ENCODE assay signal across 29 mouse cellular contexts in the genomic region with DNA sequence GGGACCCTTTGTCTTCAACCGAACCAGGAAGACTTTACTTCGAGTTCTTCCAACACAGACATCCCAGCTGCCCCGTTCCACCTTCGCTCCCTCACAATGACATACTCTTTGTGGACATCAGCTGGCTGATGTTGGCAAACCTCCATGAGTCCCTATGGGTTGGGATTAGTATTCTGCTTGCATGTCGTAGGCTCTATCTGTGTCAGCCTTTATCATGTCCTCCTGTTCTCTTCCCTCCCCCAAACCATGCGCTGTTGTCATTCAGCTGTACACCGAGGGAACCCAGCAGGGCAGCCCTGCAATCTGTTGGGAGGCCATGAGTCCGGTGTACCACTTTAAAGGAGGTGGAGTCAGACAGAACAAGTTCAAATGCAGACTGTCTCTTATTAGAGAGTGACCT.
A peak's percentile ranks its signal among the peaks of the same experiment; 100 is the strongest.
DNase-seq lines count a peak whose midpoint lies in the region; ATAC-seq lines count a peak whose summit lies in the region.
"Had no signal": no experiment of that assay in that cellular context is flagged by ENCODE, and none has a peak within 500 bp of the region (broad histone marks: within the 10 kb centered on the region; RNA-seq: fewer than 3 reads in every experiment).

No protein-coding gene starts in this region.

- H3K4me2 ChIP-seq in hindbrain, embryonic 13.5 days: no peak overlapping the region
- no peak overlapping the region for H3K4me2 ChIP-seq in neural tube, embryonic 13.5 days
- no peak overlapping the region for H3K4me2 ChIP-seq in neural tube, embryonic 15.5 days
- H3K4me2 ChIP-seq in neural tube, embryonic 14.5 days (ENCODE audit: low read depth, low read length): no peak overlapping the region
- H3K4me2 ChIP-seq: embryonic facial prominence, embryonic 13.5 days; forebrain, embryonic 13.5 days; heart, embryonic 15.5 days; intestine, embryonic 15.5 days; limb, embryonic 12.5 days; liver, embryonic 11.5 days; midbrain, embryonic 12.5 days had no signal

- no peak overlapping the region for H3K4me3 ChIP-seq in hindbrain, embryonic 13.5 days
- H3K4me3 ChIP-seq in hindbrain, embryonic 10.5 days: no peak overlapping the region
- no peak overlapping the region for H3K4me3 ChIP-seq in neural tube, embryonic 13.5 days
- no peak overlapping the region for H3K4me3 ChIP-seq in neural tube, embryonic 15.5 days (replicated peaks)
- no peak overlapping the region for H3K4me3 ChIP-seq in neural tube, embryonic 14.5 days (ENCODE audit: low read depth, low read length)
- H3K4me3 ChIP-seq: embryonic facial prominence, embryonic 13.5 days; erythroblast, embryonic 14.5 days; forebrain, embryonic 13.5 days; heart, adult 2 months; heart, embryonic 15.5 days; intestine, embryonic 15.5 days; limb, embryonic 12.5 days; midbrain, embryonic 12.5 days had no signal

- 37% methylated on average over 8 of the region's 8 CpGs for WGBS in hindbrain, embryonic 13.5 days
- WGBS in hindbrain, embryonic 10.5 days: 84% methylated on average over 8 of the region's 8 CpGs
- 46% methylated on average over 8 of the region's 8 CpGs for WGBS in neural tube, embryonic 13.5 days
- 34% methylated on average over 8 of the region's 8 CpGs for WGBS in neural tube, embryonic 15.5 days
- whole genome bisulfite sequencing in neural tube, embryonic 14.5 days: 37% methylated on average over 8 of the region's 8 CpGs

- peak overlapping the region; percentile 27; the same call in 1 of the 2 replicates for H3K27ac ChIP-seq in hindbrain, embryonic 13.5 days
- no peak overlapping the region for H3K27ac ChIP-seq in hindbrain, embryonic 10.5 days
- H3K27ac ChIP-seq in neural tube, embryonic 13.5 days (replicated peaks): 0 out of 2 replicates have a peak overlapping the region, but pooled peaks have one; percentile 33
- H3K27ac ChIP-seq in neural tube, embryonic 15.5 days (replicated peaks): no peak overlapping the region
- H3K27ac ChIP-seq in neural tube, embryonic 14.5 days (ENCODE audit: low read depth, low read length): no peak overlapping the region
- H3K27ac ChIP-seq: embryonic facial prominence, embryonic 13.5 days; forebrain, embryonic 13.5 days; heart, adult 2 months; heart, embryonic 15.5 days; intestine, embryonic 15.5 days; limb, embryonic 12.5 days; macrophage; midbrain, embryonic 12.5 days had no signal

- peaks cover 10% of the 10 kb centered on the region for H3K4me1 ChIP-seq in hindbrain, embryonic 13.5 days (replicated peaks)
- H3K4me1 ChIP-seq in hindbrain, embryonic 10.5 days (replicated peaks): no peaks in the 10 kb centered on the region
- H3K4me1 ChIP-seq in neural tube, embryonic 13.5 days (replicated peaks): peaks cover 11% of the 10 kb centered on the region
- H3K4me1 ChIP-seq in neural tube, embryonic 15.5 days: 0 out of 2 replicates have a peak, but pooled peaks cover 6% of the 10 kb centered on the region
- peaks cover 3% of the 10 kb centered on the region; the same call in 1 of the 2 replicates for H3K4me1 ChIP-seq in neural tube, embryonic 14.5 days (ENCODE audit: control insufficient read depth, insufficient read depth, low read length)
- H3K4me1 ChIP-seq: embryonic facial prominence, embryonic 13.5 days; heart, embryonic 15.5 days; intestine, embryonic 15.5 days; limb, embryonic 12.5 days had no signal

- no peaks in the 10 kb centered on the region for H3K36me3 ChIP-seq in hindbrain, embryonic 13.5 days
- no peaks in the 10 kb centered on the region for H3K36me3 ChIP-seq in hindbrain, embryonic 10.5 days
- no peaks in the 10 kb centered on the region for H3K36me3 ChIP-seq in neural tube, embryonic 13.5 days
- no peaks in the 10 kb centered on the region for H3K36me3 ChIP-seq in neural tube, embryonic 15.5 days
- H3K36me3 ChIP-seq in neural tube, embryonic 14.5 days (ENCODE audit: control insufficient read depth, insufficient read depth, low read length): no peaks in the 10 kb centered on the region
- H3K36me3 ChIP-seq: embryonic facial prominence, embryonic 13.5 days; heart, embryonic 15.5 days; intestine, embryonic 15.5 days; limb, embryonic 12.5 days; midbrain, embryonic 12.5 days had no signal

- no peak overlapping the region for H3K9ac ChIP-seq in hindbrain, embryonic 13.5 days
- H3K9ac ChIP-seq in neural tube, embryonic 13.5 days: no peak overlapping the region; the same call in 1 of the 2 replicates
- no peak overlapping the region for H3K9ac ChIP-seq in neural tube, embryonic 15.5 days (replicated peaks)
- H3K9ac ChIP-seq in neural tube, embryonic 14.5 days (replicated peaks; ENCODE audit: low read depth, low read length): no peak overlapping the region
- H3K9ac ChIP-seq: embryonic facial prominence, embryonic 13.5 days; forebrain, embryonic 13.5 days; heart, embryonic 15.5 days; intestine, embryonic 15.5 days; limb, embryonic 12.5 days; liver, postnatal 0 days; midbrain, embryonic 12.5 days had no signal

- H3K9me3 ChIP-seq in hindbrain, embryonic 13.5 days: no peaks in the 10 kb centered on the region
- H3K9me3 ChIP-seq in hindbrain, embryonic 10.5 days: no peaks in the 10 kb centered on the region
- no peaks in the 10 kb centered on the region for H3K9me3 ChIP-seq in neural tube, embryonic 13.5 days
- no peaks in the 10 kb centered on the region for H3K9me3 ChIP-seq in neural tube, embryonic 15.5 days (replicated peaks)
- H3K9me3 ChIP-seq in neural tube, embryonic 14.5 days (ENCODE audit: control insufficient read depth, low read length): no peaks in the 10 kb centered on the region
- H3K9me3 ChIP-seq: embryonic facial prominence, embryonic 13.5 days; forebrain, embryonic 13.5 days; heart, embryonic 15.5 days; intestine, embryonic 15.5 days; limb, embryonic 12.5 days; midbrain, embryonic 12.5 days had no signal

- peak; percentile 27 to 52 for DNase-seq in cerebellum, postnatal 14 days
- DNase-seq in cerebellum, adult 11 months: no peak
- no peak for DNase-seq in hindbrain, embryonic 10.5 days (ENCODE audit: low spot score)
- no peak for DNase-seq in c-Kit-positive CD71-positive TER-119-positive erythroid progenitor cells, embryonic 14.5 days (ENCODE audit: low spot score)
- DNase-seq: adrenal gland, postnatal 10 days; cerebellum, adult 9-11 months; embryo, embryonic 11 days; gastrocnemius, postnatal 25 days; heart, adult 2 months; heart, postnatal 4 days; kidney, adult 8-10 months; kidney, postnatal 10 days; liver, postnatal 0 days; thymus, adult 18-20 months; thymus, postnatal 4 days had no signal

- H3K27me3 ChIP-seq in hindbrain, embryonic 13.5 days: no peaks in the 10 kb centered on the region
- H3K27me3 ChIP-seq in hindbrain, embryonic 10.5 days (ENCODE audit: insufficient read depth, poor library complexity, severe bottlenecking): no peaks in the 10 kb centered on the region
- no peaks in the 10 kb centered on the region for H3K27me3 ChIP-seq in neural tube, embryonic 13.5 days
- H3K27me3 ChIP-seq in neural tube, embryonic 15.5 days (replicated peaks): no peaks in the 10 kb centered on the region
- no peaks in the 10 kb centered on the region for H3K27me3 ChIP-seq in neural tube, embryonic 14.5 days (ENCODE audit: control insufficient read depth, insufficient read depth, low read length)
- H3K27me3 ChIP-seq: embryonic facial prominence, embryonic 13.5 days; forebrain, embryonic 13.5 days; heart, embryonic 15.5 days; intestine, embryonic 15.5 days; limb, embryonic 12.5 days; midbrain, embryonic 12.5 days had no signal

- peak; percentile 79 for ATAC-seq in hindbrain, embryonic 13.5 days (ENCODE audit: low FRiP score)
- ATAC-seq in neural tube, embryonic 13.5 days (ENCODE audit: low read depth): peak; percentile 84
- ATAC-seq in neural tube, embryonic 15.5 days (ENCODE audit: low FRiP score): no peak
- peak; percentile 75; the same call in 1 of the 2 replicates for ATAC-seq in neural tube, embryonic 14.5 days (ENCODE audit: low read depth)
- ATAC-seq: forebrain, embryonic 13.5 days; intestine, embryonic 15.5 days; liver, postnatal 0 days; lung, postnatal 0 days had no signal

Comparison
In these comparisons a context has a peak if more than half of its experiments do, and no peak if none do; other contexts are left out.
1. DNase-seq: peak in cerebellum, postnatal 14 days (2 of 2); none in cerebellum, adult 11 months (single experiment), hindbrain, embryonic 10.5 days (single experiment) and c-Kit-positive CD71-positive TER-119-positive erythroid progenitor cells, embryonic 14.5 days (single experiment).
2. H3K27ac ChIP-seq: peak in hindbrain, embryonic 13.5 days (single experiment) and neural tube, embryonic 13.5 days (single experiment); none in hindbrain, embryonic 10.5 days (single experiment), neural tube, embryonic 15.5 days (single experiment) and neural tube, embryonic 14.5 days (single experiment).